Mouse (Mus musculus): ENCODE results near the gene Rfx3. TPM values are rescaled to one million over a fixed set of nuclear protein-coding genes. Genes with fewer than 3 reads are reported as not detected.

Rfx3 gene
- total RNA-seq, 2 experiments from 2014 or later, result 5.5 to 5.9 TPM

DNA sequence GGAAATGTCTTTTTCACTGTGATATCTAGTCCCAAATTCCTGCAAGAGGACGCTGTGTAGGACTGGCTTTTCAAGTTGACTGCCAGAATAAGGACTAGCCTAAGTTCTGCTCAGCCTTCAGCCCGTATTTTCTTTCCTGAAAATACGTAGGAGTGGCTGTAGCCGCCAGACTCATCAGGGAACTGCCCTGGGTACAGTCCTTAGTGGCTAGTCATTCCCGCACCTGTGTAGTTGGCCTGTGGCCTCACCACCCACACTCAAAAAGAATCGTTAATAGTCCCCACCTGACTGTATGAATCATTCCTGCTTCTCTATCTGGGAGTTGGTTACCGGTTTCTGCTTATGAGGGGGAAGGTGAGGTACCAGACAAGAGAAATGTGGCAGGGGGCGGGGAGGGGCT is 272.1 kb downstream of the Rfx3 start:
- intact Hi-C loops (cut with DNase I), result no loop called here
- no peak for DNase-seq

DNA sequence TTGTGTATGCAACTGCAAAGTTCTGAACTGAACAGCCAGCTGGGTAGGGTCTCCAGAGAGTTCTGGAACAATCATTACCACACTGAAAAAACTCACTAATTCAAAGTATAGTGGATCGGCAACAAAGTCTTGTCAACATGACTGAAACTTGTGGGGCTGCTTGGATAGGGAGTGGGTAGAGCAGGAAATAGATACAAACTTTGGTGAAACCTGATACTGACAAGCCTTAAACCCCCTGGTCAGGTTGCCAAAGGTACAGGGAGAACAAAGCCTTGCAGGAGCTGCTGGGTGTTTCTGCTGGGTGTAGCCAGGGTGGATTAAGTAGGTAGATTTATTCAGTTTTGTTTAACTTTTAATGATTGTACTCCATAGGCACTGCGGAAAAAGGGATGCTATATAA is 274.4 kb downstream of the Rfx3 start:
- no peak for DNase-seq
- intact Hi-C loops (cut with DNase I), result no loop called here

DNA sequence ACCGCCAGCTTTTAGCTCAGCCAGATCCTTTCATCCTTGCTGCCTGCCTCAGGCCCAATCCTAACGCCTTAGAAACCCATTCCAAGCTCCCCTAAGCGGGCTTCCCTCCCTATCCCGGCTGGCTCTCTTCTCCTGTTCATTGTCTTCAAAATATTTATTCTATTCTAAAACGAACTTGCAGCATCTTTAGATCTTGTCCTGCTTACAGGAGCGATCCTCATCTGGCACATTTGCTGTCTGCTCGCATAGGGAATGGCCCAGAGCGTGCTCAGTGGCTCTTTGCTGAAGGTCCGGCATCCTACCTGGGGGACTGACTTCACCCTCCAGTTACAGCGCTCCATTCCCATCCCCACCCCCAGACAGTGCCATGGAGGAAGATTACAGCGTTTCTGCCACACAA is 292.0 kb downstream of the Rfx3 start:
- DNase-seq, result no peak
- intact Hi-C loops (cut with DNase I), result no loop called here

DNA sequence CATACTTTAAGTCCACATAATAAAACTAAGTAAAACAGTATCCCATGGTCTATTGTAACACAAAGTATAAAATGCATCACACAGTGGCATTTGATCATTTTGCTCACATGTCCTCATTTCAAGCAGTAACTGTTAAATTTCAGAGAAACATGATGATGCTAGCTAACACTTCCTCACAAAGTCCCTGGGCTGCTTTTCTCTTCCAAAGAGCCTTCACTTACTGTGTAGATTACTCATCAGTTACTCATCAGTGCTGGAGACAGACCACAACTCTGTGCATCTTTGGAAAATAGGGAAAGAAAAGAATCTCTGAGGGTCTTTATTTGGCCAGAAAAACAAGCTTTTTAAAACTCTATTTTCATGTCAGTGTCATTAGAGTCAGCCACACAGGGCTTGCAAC is 294.7 kb downstream of the Rfx3 start:
- no peak for DNase-seq
- intact Hi-C loops (cut with DNase I), result no loop called here
